In genomic region chr16:25549542-25550110, GRCm38 (mm10) we compare ENCODE assay signal across 20 mouse cellular contexts.
DNase-seq lines count a peak whose midpoint lies in the region; ATAC-seq and TF ChIP-seq lines count a peak whose summit lies in the region.
"Had no signal": no experiment of that assay in that cellular context is flagged by ENCODE, and none has a peak within 500 bp of the region (broad histone marks: within the 10 kb centered on the region; RNA-seq: fewer than 3 reads in every experiment).

No protein-coding gene starts in this region.

- no peak overlapping the region for H3K9ac ChIP-seq in kidney, postnatal 0 days (ENCODE audit: low read depth, low read length)
- no peak overlapping the region for H3K9ac ChIP-seq in kidney, embryonic 14.5 days (ENCODE audit: low read depth, low read length)
- H3K9ac ChIP-seq: embryonic facial prominence, embryonic 13.5 days; forebrain, embryonic 12.5 days; hindbrain, embryonic 14.5 days had no signal

- TF ChIP-seq CTCF in kidney, postnatal 0 days (IDR thresholded peaks at IDR 0.05; ENCODE audit: low read depth): no peak

- H3K4me3 ChIP-seq in kidney, postnatal 0 days (replicated peaks; ENCODE audit: low read depth, low read length): no peak overlapping the region
- no peak overlapping the region for H3K4me3 ChIP-seq in kidney, embryonic 14.5 days (ENCODE audit: low read length)
- H3K4me3 ChIP-seq: embryonic facial prominence, embryonic 13.5 days; forebrain, embryonic 12.5 days; heart, embryonic 10.5 days; hindbrain, embryonic 10.5 days had no signal

- H3K27ac ChIP-seq in kidney, postnatal 0 days: no peak overlapping the region
- no peak overlapping the region for H3K27ac ChIP-seq in kidney, embryonic 14.5 days (ENCODE audit: low read depth, low read length)
- H3K27ac ChIP-seq: embryonic facial prominence, embryonic 13.5 days; forebrain, embryonic 12.5 days; heart, embryonic 10.5 days; hindbrain, embryonic 10.5 days; hindbrain, embryonic 14.5 days had no signal

- no peak; the same call in 1 of the 2 replicates for ATAC-seq in kidney, postnatal 0 days (replicated peaks; ENCODE audit: low FRiP score, low read depth)
- ATAC-seq in kidney, embryonic 14.5 days (ENCODE audit: low FRiP score, low TSS enrichment): no peak
- peak; percentile 60 for ATAC-seq in common myeloid progenitor, adult 5-6 weeks (replicated peaks; ENCODE audit: low read depth, poor library complexity, severe bottlenecking)
- ATAC-seq: forebrain, embryonic 16.5 days had no signal

- H3K4me2 ChIP-seq in kidney, postnatal 0 days (ENCODE audit: low read length): no peak overlapping the region
- H3K4me2 ChIP-seq in kidney, embryonic 14.5 days (replicated peaks; ENCODE audit: low read depth, low read length): no peak overlapping the region
- H3K4me2 ChIP-seq: embryonic facial prominence, embryonic 13.5 days; forebrain, embryonic 12.5 days; hindbrain, embryonic 14.5 days had no signal

- H3K4me1 ChIP-seq in kidney, postnatal 0 days (replicated peaks; ENCODE audit: insufficient read depth, low read length): no peaks in the 10 kb centered on the region
- H3K4me1 ChIP-seq in kidney, embryonic 14.5 days (ENCODE audit: control insufficient read depth, insufficient read depth, low read length): no peaks in the 10 kb centered on the region
- H3K4me1 ChIP-seq: embryonic facial prominence, embryonic 13.5 days; forebrain, embryonic 12.5 days; heart, embryonic 10.5 days; hindbrain, embryonic 10.5 days had no signal

- WGBS in kidney, postnatal 0 days: 52% methylated on average over 8 of the region's 8 CpGs
- 71% methylated on average over 8 of the region's 8 CpGs for WGBS in kidney, embryonic 14.5 days

- DNase-seq in kidney, adult 11 months: peak; percentile 9
- DNase-seq in kidney, postnatal 36 days: no peak
- DNase-seq in kidney, postnatal 0 days (ENCODE audit: low spot score): peak; percentile 31
- no peak for DNase-seq in right cerebral cortex, adult 18-20 months
- DNase-seq in cerebellum, postnatal 10 days: no peak
- DNase-seq: adrenal gland, postnatal 10 days; cerebellum, adult 11 months; cerebellum, adult 8-10 months; cerebellum, postnatal 25 days; gastrocnemius, postnatal 10 days; heart, adult 18-20 months; heart, postnatal 10 days had no signal

- H3K27me3 ChIP-seq in kidney, postnatal 0 days (ENCODE audit: insufficient read depth, low read length): no peaks in the 10 kb centered on the region
- no peaks in the 10 kb centered on the region for H3K27me3 ChIP-seq in kidney, embryonic 14.5 days (ENCODE audit: control insufficient read depth, insufficient read depth, low read length)
- H3K27me3 ChIP-seq: embryonic facial prominence, embryonic 13.5 days; forebrain, embryonic 12.5 days had no signal

- no peaks in the 10 kb centered on the region for H3K36me3 ChIP-seq in kidney, postnatal 0 days (ENCODE audit: insufficient read depth, low read length)
- H3K36me3 ChIP-seq in kidney, embryonic 14.5 days (ENCODE audit: control insufficient read depth, insufficient read depth, low read length): no peaks in the 10 kb centered on the region
- H3K36me3 ChIP-seq: embryonic facial prominence, embryonic 13.5 days; forebrain, embryonic 12.5 days; heart, embryonic 10.5 days; hindbrain, embryonic 10.5 days had no signal

- H3K9me3 ChIP-seq in kidney, postnatal 0 days (replicated peaks; ENCODE audit: low read length): no peaks in the 10 kb centered on the region
- H3K9me3 ChIP-seq in kidney, embryonic 14.5 days (ENCODE audit: control insufficient read depth, low read length): no peaks in the 10 kb centered on the region
- H3K9me3 ChIP-seq: embryonic facial prominence, embryonic 13.5 days; forebrain, embryonic 12.5 days; heart, embryonic 10.5 days; hindbrain, embryonic 10.5 days had no signal

Comparison
In these comparisons a context has a peak if more than half of its experiments do, and no peak if none do; other contexts are left out.
1. DNase-seq: peak in kidney, adult 11 months (single experiment) and kidney, postnatal 0 days (single experiment); none in kidney, postnatal 36 days (0 of 2), right cerebral cortex, adult 18-20 months (single experiment) and cerebellum, postnatal 10 days (0 of 2).